Mouse (Mus musculus): ENCODE data around the gene Pik3cg.

Pik3cg gene

GRCm38 (mm10) chr12:32201932-32202331 is 6.5 kb downstream of the Pik3cg start:
- DNase-seq (ENCODE audit: low spot score in 2 of 2), result no peak

- no peak for DNase-seq (ENCODE audit: low spot score in 2 of 2)
These were observed 7.3 kb downstream of the Pik3cg start for GRCm38 (mm10) chr12:32201070-32201585.

DNA sequence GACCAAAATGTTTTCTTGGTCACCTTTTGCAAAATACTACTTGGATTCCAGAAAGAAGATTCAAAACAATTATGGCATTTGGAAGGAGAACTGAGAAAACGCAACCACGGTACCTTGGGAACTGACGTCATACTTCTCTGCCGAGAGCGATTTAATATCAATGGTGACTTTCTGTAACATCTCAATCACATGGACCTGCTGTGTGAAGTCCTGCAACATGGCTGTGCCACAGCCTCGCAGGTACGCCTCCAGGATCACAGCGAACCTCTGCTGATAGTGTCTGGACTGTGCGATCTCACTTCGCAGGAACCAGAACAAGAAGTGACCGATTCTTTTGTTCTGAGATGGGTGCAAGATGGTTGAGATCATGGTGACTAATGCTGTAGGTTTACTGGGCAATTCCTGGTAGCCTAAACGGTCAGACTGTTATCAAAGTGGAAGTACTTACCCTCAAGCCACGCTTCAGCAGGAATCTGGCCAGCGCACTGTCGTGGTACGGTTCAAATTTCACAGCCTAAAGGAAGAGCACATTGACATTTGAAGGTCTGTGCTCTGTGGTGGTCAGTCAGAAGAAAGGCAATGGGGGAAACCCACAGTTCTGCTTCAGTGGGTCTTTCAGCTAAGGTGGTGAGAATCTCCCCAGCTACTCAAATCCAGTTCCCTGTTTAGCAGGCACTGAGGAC is 7.9 kb downstream of the Pik3cg start:
- DNase-seq (ENCODE audit: low spot score in 2 of 2), result no peak

GRCm38 (mm10) chr12:32199422-32199821 is 9.0 kb downstream of the Pik3cg start:
- DNase-seq (ENCODE audit: low spot score in 2 of 2), result no peak

DNA sequence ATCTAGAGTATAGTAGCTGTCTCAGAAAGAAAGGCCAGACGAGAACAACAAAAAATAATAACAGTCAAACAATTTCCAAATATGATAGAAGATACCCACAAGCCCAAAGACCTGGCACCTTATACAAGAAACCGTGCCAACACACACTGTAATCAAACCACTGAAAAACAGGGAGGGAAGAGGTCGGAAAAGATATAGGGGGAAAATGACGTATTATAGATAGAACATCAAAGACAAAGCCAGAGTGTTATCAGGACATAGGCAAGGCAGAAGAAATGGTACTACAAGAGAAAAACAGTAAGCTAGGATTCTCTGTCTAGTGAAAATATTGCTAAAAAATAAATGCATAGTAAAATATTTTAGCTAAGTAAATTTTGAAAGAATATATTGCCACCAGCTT is 10.4 kb downstream of the Pik3cg start:
- no peak for DNase-seq (ENCODE audit: low spot score in 2 of 2)

GRCm38 (mm10) chr12:32195000-32195399 is 13.5 kb downstream of the Pik3cg start:
- DNase-seq (ENCODE audit: low spot score in 2 of 2), result no peak

GRCm38 (mm10) chr12:32194358-32194757 is 14.1 kb downstream of the Pik3cg start:
- no peak for DNase-seq (ENCODE audit: low spot score in 2 of 2)

GRCm38 (mm10) chr12:32190927-32191326 is 17.5 kb downstream of the Pik3cg start:
- DNase-seq (ENCODE audit: low spot score in 2 of 2), result no peak

DNA sequence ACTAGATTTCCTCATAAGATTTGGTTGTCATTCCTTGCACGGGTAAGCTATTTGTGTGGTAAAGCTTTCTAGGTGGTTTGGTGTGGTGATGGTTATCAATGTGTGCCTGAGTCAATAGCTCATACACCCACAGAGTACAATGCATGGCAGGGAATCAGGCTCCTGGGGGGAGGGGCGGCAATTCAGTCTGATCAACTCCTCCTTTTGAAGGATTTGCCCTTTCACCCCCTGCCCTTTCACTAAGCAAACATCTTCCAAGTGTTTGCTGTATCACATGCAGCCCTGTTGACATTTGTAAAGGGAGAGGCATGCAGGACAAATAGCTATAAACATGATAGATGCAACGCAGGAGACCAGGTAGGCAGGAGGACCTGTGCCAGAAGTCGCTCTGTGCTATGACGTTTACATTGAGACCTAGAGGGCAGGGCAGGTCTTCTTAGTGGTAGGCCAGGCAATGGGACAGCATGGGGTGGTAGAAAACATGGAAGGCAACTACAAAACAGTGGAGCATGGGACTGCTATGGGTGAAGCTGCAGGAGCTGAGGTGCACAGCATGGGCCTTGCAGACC is 20.7 kb downstream of the Pik3cg start:
- DNase-seq (ENCODE audit: low spot score in 2 of 2), result no peak

- DNase-seq (ENCODE audit: low spot score in 2 of 2), result no peak
These were observed 21.7 kb downstream of the Pik3cg start for GRCm38 (mm10) chr12:32186627-32187255.

GRCm38 (mm10) chr12:32184874-32185273 is 23.6 kb downstream of the Pik3cg start:
- no peak for DNase-seq (ENCODE audit: low spot score in 2 of 2)

DNA sequence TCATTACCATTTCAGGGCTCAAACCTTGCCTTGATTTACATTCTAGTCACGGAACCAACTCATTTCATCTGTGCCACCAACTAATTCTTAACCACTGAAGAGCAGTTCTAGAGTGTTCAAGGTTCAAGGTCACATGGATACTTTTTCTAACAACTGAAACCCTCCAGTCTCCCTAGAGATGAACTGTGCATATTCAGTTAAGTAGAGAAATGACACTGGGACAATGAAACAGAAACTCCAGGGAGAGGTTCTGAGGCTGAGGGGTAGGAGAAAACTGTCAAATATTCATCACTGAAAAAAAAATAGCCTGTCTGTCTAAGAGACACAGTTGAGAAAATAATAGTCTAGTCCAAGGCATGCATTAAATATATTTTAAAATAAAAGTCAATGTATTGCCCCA is 24.9 kb downstream of the Pik3cg start:
- DNase-seq (ENCODE audit: low spot score in 2 of 2), result no peak

DNA sequence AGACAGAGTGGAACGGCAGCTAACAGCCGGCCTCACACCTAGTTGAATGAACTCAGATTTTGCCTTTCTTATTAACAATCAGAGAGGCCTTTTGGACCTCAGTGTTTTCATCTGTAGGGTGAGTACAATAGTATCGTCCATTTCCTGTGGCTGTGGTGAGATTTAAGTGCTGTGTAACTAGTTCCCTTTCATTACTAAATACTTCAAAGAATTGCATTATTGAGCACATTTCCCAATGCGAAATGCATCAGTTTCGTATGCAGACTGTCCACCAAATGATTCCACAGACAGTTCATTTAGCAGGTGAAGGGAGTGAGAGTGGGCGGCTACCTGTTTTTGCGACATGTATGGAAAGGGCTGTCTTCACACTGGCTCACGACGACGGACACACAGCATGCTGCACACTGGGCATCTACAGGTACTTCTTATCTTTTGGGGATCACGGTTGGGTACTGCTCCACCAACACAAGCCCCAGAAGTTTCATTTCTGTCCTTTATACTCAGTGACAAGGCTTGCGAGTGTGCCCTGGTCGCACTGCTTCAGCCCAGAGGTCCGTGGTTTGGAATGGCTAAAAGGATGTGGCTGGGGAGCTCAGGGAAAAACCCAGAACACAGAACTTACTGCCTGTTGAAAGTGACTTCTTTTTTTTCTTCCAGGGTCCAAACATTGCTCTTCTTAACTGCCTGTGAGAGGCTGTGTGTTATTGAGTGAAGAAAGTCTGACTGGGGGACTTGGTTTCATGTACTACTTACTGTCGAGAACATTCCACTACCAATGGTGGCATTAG is 25.6 kb downstream of the Pik3cg start:
- DNase-seq (ENCODE audit: low spot score in 2 of 2), result no peak

GRCm38 (mm10) chr12:32181885-32182284 is 26.6 kb downstream of the Pik3cg start:
- no peak for DNase-seq (ENCODE audit: low spot score in 2 of 2)

DNA sequence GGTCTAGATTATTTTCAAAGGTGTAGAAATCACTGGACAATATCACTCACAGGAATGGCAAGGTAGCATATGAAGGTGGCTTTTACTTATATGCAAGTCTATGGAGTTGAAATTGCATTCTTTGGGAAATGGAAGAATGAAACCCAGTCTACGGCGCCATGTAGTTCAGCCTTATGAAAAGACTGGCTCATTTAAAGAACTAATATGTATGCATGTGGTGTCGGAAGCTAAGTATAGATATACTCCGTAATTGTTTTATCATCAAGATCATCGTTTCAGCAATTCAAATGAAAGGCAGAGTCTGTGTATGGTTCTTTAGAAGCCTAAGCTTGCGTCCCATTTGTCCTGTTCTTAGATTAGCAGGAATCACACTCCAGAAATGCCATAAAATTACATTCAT is 34.0 kb downstream of the Pik3cg start:
- DNase-seq (ENCODE audit: low spot score in 2 of 2), result no peak

GRCm38 (mm10) chr12:32172826-32173225 is 35.6 kb downstream of the Pik3cg start:
- no peak for DNase-seq (ENCODE audit: low spot score in 2 of 2)

GRCm38 (mm10) chr12:32169164-32169563 is 39.3 kb downstream of the Pik3cg start:
- no peak for DNase-seq (ENCODE audit: low spot score in 2 of 2)

DNA sequence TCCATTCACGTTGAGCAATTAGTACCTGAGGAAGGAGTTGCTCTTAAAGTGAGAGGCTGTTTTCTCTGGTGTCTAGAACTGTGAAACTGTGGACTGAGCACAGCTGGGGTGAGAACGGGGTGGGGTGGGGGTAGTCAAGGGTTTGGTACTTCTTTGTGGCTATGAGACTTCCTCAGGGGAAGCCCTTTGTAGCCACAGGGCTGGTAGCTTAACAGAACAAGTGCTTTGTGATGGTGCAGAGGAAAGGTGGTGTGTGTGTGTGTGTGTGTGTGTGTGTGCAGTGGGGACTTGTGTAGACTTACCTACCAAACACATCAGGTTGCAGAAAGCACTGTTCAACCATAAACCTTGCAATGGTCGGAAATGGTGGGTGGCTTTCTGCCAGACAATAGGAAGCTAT is 39.7 kb downstream of the Pik3cg start:
- DNase-seq (ENCODE audit: low spot score in 2 of 2), result peak; percentile 64 to 65

DNA sequence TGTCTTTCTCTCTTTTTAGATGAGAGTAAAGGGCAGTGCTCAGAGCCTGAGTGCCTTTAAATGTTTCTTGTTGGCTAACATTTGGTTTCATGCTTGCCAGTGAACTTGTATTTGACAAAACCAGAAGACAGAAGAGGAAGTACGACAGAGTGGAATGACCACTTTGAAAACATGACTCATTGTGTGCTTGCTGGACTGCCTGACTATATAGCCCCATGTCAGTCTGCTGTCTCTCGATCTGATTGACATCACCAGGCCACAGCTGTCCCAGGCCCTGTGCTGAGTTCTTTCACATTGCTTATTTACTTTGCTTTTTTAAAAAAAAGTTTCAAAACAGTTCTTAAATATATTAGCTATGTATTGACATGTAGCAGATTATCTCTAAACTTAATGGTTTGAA is 44.8 kb downstream of the Pik3cg start:
- no peak for DNase-seq (ENCODE audit: low spot score in 2 of 2)

DNA sequence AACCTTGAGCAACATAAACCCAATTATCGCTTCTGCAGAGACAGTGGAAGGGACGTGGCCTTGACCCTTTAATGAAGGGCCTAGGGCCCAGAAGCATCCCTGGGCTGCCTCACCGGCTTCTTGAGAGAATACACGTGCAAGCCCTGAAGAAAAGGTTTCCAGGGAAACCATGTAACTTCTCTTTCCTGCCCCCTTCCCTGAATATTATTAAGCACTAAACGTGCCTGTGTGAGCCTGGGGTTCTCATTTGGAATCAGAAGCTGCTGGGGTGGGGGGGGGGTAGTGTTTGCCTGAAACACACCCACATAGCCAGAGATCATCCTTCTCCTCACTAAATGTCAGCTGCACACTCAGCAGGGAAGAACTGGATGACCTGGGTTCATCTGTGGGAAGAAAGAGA is 49.7 kb downstream of the Pik3cg start:
- no peak for DNase-seq (ENCODE audit: low spot score in 2 of 2)

GRCm38 (mm10) chr12:32146606-32147005 is 61.9 kb downstream of the Pik3cg start:
- no peak for DNase-seq (ENCODE audit: low spot score in 2 of 2)

DNA sequence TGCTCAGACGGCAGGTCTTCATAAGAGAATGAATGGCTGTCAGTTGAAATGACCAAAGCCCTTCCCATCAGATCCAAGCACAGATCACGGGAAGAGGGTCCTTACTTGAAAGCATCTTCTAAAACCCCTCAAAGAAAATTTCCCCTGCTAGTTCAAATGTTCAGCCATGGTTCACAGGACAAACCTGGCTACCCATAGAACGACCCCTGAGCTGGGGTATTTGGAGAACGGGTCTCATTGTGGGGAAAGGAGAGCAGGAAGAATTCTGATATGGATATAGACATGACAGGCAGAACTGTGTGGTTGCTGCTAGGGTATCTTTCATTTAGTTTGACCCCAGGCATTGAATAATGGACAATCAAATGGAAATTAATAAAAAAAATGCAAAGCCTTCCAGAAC is 62.8 kb downstream of the Pik3cg start:
- DNase-seq (ENCODE audit: low spot score in 2 of 2), result no peak
